Mouse (Mus musculus) gastrocnemius, postnatal 25 days (tissue): ENCODE measurements around the gene Ripply3. TPM values are rescaled to one million over a fixed set of nuclear protein-coding genes. Genes with fewer than 3 reads are reported as not detected.

Experiments
- DNase-seq: peaks from one replicate; pipeline ENCODE4 v3.0.0; 2022
- long read RNA-seq, 2 experiments: library from polyadenylated mRNA; stranded (forward); transcript quantifications; one replicate each; pipeline ENCODE4 v2.0.0; 2021
- total RNA-seq, 2 experiments: library from RNA; stranded (reverse); gene quantifications; 1 replicate in 1 of 2; 2 replicates in 1 of 2; pipeline ENCODE4 v1.2.3; 2021

Gene Ripply3
- total RNA-seq: 1 to 10 TPM in 1 of 2 experiments, under 1 TPM in 1; 0.91 to 1.2 TPM
- long read RNA-seq, experiment 1, partial matches to known transcripts: 0 of 2 reads
- long read RNA-seq, experiment 1, other reads (novel, unspliced or antisense): 0 of 2 reads
- long read RNA-seq, experiment 2, partial matches to known transcripts: 1 of 2 reads
- long read RNA-seq, experiment 2, other reads (novel, unspliced or antisense): 0 of 2 reads

GRCm38 (mm10) chr16:94327781-94328711 lies at the start of gene Ripply3:
Ripply3 (plus strand) TSS chr16:94328420.
- peak; percentile 40 for DNase-seq

DNA sequence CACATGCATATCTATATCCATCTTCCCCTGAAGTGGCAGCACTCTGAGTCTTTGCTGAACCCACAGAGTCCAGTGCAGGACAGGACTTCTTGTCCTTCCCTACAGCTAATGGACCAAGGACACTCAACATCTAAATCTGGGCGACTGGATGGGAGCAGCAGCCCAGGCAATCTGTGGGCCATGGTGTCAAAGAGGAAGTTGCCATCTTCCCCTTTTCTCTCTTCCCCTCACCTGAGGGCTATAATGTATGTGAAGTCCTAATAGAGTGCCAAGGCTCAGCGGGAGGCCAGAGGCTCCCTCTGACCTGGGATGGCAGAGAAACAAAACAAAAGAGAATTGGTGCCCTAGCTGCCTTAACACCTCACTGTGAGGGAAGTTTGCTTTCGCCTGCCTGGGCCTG lies 44.2 kb upstream of the Ripply3 start:
- DNase-seq: no peak

DNA sequence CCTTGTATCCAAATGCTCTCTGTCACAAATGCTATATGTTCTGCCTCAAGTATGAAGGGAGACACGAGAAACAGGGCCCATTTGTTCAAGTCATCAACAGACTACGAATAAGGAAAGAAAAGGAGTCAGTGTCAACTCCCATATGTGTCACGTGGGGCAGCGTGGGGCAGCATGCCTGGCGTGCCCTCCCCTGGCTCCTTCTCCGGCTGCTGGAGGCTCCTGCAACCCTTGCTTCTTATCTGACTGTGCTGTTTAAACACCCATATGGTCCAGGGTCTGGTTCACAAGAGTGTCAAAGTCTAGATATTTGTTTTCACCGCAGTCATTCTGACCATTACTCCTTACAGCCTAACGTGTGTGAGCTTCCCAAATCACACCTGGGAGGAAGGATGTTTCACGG lies 40.4 kb upstream of the Ripply3 start:
- no peak for DNase-seq

DNA sequence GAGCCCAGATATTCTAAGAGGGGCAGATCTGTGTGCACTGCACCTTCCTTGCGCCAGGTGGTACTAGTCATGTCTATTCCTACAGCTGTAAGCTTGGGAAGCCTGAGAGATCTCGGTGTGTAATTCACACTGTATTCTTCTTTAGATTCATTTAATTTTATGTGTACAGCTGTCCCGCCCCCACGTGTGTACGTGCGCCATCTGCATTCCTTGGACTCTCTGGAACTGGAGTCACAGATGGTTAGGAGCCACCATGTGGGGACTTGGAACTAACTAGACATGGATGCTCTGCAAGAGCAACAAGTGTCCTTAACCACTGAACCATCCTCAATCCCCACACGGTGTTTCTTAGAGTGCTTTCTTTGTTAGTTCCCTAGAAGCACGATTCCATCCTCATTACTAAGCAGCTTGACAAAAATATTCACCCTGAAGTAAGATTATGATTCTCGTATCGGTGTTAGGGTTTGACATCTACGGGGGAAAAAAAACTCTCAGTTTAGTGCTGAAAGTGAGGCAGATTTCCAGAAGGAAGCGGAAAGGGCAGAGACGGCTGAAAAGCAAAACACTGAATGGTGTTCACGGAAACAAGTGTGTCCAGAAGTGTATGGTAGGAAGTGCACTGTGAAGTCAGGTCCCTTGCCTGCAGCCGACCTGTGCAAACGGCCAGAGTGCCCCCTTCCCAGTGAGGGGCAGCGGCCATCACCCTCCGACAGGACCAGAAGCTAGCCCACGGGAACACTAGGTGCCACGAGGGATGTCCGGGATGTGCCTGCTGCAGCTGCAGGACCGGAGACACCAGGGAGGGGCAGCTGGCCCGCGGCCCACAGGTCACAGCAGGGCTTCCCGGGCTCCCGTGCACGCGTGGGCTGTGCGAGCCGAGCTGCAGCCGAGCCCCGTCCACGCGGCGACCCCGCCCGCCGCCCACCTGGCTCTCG lies 38.8 kb upstream of the Ripply3 start:
- peak; percentile 17 for DNase-seq

DNA sequence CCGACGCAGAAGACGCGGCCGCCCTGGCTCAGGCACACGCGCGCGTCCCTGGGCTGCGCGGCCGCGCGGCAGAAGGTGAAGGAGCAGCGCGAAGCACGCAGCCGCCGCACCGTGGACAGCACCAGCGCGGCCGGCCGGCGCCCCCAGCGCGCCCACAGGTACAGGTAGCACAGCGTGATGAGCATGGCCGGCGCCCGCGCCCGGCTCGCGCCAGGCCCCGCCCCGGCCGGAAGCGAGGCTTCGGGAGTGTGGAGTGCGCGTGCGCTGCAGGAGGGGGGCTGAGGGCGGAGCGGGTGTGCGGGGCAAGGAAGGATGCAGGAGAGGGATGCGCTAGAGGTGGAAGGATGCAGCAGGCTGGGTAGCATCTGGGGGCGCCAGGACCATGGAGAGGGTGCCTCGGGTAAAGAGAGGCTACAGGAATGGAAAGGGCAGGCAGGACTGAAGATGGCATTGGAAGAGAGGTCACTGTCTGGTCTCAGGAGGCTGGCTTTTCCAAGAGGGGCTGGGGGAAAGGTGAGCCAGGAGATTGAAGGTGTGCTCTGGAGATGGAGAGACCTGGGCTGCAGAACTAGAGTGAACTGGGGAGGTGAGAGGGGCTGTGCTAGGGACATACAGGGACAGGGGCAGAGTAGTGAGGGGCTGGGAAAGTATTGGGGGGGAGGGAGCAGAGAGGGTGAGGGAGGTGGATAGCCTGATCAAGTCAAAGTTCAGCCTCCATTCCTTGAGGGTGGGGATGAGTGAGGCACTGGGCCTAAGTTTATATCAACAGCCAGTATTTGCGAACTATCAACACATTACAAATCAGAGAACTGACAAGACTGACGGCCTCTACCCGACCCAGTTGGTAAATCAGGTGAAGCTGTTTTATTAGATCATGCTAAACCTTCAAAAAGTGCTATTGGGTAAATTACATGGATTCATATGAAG lies 37.9 kb upstream of the Ripply3 start:
- peak; percentile 72 for DNase-seq

DNA sequence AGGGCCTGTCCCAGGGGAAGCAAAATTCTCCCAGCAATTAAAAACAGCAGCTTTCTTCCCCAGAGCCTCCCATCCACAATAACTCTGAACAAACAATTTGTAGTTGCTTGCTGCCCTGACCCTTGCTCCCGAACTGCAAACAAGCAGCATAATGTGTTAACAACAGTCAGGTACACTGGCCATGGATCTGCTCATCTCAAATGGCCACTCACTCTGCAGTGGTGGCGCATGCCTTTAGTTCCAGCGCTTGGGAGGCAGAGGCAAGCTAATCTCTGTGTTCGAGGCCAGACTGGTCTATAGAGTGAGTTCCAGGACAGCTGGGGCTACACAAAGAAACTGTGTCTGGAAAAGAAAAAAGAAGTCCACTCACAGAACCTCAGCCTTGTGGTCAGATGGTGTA lies 37.1 kb upstream of the Ripply3 start:
- DNase-seq: no peak

DNA sequence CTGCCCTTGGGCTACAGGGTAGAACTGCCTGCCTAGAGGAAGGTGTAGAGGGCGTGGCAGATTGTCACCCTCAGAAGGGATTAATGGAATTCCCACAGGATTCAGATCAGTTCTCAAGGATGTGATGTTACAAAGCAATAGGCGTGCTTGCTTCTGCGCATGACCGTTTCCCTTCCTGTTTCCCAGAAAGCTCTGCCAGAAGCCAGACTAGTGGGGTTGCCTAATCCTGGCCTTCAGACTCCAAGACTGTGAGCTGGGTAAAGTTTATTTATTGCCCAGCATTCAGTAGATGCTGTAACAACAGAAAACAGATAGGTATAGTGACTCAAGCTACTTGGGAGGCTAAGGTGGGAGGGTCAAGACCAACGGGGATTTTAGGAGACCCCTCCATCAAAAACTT lies 30.1 kb upstream of the Ripply3 start:
- DNase-seq: no peak

- DNase-seq: no peak
Observed at GRCm38 (mm10) chr16:94299210-94299609, 29.0 kb upstream of the Ripply3 start.

DNA sequence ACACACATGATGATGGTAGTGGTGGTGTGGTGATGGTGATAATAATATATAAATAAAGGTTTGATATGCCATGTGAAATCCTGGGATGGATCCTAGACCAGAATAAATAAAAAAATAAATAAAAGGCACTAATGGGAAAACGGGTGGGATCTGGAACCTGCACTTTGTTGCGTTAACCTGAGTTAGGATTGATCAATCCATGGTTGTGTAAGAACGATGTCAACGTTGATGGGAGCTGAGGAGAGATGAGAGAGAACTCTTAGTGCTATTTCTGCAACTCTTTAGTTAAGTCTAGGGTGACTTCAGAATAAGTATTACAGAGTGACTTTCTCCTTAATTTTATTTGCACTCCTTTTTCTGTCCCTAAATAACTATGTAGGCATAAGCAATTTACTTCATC lies 27.0 kb upstream of the Ripply3 start:
- DNase-seq: no peak

DNA sequence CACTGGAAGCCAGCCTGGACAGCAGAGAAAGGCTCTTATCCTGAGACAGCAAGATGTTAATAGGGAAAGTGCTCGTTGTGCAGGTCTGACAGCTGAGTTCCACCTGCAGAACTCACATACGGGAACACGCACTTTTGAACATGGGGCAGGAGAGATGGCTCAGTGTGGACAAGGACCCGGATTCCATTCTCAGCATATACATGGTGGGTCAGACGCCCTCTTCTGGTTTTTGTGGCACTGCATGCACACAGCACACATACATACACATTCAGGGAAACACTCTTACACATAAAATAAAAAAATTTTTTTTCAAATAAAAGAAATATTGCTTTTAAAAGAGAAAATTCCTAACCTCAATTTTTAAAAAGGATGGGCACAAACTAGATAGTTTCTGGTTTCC lies 26.5 kb upstream of the Ripply3 start:
- no peak for DNase-seq

DNA sequence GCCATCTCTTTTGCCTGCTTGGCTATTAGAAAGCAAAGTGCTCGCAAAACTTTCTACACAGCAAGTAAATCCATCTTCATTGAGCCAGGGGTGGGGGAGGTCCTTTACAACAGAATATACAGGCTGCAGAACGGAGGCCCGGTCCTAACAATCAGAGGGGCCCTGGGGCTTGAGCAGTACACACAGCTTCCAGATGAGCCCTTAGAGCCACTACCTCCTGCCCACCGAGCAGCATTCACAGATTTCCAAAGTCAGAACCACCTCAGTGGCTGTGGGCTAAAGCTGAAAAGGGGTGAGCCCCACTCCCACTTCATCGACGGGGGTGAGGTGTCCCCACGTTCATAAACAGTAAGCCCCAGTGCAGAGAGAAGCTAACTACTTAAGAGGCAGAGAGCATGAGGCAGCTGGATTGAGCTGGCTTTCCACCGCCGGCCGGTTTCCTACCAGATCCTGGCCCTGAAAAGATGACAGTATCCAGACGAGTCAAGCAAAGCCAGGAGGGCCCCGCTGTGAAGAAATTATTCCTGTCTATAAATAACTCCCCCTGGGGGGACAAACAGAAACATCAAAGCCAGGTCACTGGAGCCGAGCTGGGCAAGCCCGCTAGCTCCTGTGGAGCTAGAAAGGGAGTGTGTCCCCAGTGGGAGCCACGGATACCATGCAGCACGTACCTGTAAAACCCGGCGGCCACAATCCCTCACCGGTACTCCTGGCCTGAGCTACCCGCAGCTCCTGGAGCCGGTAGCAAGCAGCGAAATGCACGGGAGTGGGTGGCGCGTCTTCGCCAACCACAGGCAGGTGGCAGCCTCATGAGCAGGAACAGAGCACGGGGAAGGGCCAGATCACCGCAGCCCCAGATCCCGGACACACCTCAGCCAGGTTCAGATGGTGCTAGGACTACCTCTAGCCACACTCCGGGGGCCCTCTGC lies 25.7 kb upstream of the Ripply3 start:
- peak; percentile 30 for DNase-seq

DNA sequence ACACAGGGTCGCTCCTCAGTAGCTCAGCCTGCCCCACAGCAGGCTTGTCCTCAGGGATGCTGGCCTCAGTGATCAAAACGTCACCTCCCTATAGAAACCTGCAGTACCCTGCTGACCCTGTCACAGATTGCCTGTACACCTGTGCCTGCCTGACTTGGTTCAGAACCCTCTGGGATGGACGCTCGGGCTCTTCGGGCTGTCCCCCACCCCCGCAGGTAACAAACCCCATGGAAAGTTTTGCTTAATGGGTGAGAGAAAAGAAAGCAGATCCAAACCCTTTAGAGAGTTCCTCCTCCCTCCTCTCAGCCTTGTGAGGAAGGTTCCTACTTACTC lies 25.1 kb upstream of the Ripply3 start:
- DNase-seq: no peak

GRCm38 (mm10) chr16:94307526-94307925 lies 20.7 kb upstream of the Ripply3 start:
- DNase-seq: no peak

DNA sequence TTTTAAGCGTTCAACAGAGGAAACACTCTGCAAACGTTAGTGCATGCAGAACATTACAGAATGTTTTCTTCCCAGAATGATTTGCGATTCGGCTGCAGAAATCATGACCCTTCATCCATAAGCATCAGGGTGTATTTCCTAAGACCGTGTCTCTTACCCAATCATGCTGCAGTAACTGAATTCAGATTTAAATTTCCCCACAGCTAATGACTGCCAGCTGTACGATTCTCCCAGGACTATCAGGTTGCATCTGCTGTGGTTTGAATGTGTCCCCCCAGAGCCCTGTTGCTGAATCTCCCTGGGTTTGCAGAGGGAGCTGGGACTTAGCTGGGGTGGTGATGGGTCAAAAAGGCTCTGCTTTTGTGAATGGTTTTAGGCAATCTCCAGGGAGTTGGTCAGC lies 20.3 kb upstream of the Ripply3 start:
- DNase-seq: no peak

DNA sequence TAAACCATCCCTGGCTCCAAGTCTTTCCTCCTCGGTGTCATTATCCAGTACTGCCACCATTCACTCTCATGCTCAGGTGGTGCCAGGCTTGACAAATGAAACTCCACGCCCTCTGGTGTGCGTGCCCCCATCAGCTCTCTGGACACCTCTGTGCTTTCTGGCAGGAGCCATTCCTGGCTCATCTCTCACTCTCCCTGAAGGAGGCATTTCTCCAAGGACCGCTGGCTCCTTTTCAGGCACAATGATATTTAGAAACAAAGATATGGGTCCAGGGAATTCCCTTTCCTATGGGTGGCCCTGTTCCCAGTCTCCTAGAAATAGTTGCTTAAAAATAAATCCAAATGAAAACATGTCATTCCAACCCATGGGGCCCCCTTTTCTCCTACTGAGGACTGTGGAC lies 19.2 kb upstream of the Ripply3 start:
- DNase-seq: no peak

GRCm38 (mm10) chr16:94311416-94311815 lies 16.8 kb upstream of the Ripply3 start:
- DNase-seq: no peak

DNA sequence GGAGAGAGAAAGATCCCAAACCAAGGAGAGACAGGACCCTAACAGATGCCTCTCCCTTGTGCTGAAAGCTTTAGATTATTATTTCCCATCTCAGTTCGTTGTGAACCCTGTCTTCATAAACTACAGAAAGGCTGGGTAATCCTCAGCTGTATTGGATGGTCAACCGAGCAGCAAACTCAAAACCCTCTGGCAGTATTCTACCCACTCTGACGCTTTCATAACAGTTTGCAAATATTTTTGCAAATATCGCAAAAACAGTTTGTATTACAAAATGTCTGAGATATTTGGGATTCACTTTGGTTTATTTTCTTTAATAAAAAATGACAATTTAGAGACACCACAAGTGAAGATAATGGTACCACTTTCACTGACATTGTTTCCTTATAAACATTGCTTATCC lies 16.3 kb upstream of the Ripply3 start:
- DNase-seq: no peak

GRCm38 (mm10) chr16:94312663-94313228 lies 15.5 kb upstream of the Ripply3 start:
- DNase-seq: peak; percentile 73

- DNase-seq: peak; percentile 97
Observed at GRCm38 (mm10) chr16:94313229-94314030, 14.8 kb upstream of the Ripply3 start, which contains the start of gene Hlcs. Hlcs (minus strand) TSS chr16:94313571.
